In genomic region chr16:22800026-22800848, GRCm38 (mm10) we compare ENCODE assay signal across 15 mouse cellular contexts. TPM values are rescaled to one million over a fixed set of nuclear protein-coding genes. Genes with fewer than 3 reads are reported as not detected.
A peak's percentile ranks its signal among the peaks of the same experiment; 100 is the strongest.
DNase-seq lines count a peak whose midpoint lies in the region; ATAC-seq lines count a peak whose summit lies in the region.
"Had no signal": no experiment of that assay in that cellular context is flagged by ENCODE, and none has a peak within 500 bp of the region (broad histone marks: within the 10 kb centered on the region; RNA-seq: fewer than 3 reads in every experiment).

No protein-coding gene starts in this region.

- H3K9me3 ChIP-seq in hindbrain, embryonic 12.5 days (replicated peaks) = no peaks in the 10 kb centered on the region
- H3K9me3 ChIP-seq: G1E had no signal

- H3K4me3 ChIP-seq in hindbrain, embryonic 12.5 days = no peak overlapping the region

- peak; percentile 82 for ATAC-seq in hindbrain, embryonic 12.5 days (ENCODE audit: low FRiP score)
- no peak for ATAC-seq in erythroblast, adult 5-6 weeks (replicated peaks; ENCODE audit: low FRiP score, poor library complexity, severe bottlenecking)
- ATAC-seq: inflammation-experienced regulatory T-cells, adult 6 months had no signal

- peak; percentile 90 for DNase-seq in Muller cell, postnatal 12 days (ENCODE audit: inconsistent ontology term)
- DNase-seq in embryo, embryonic 9.5 days (ENCODE audit: extremely low spot score) = peak; percentile 65
- DNase-seq in neural tube, embryonic 10.5 days (ENCODE audit: extremely low spot score, low spot score) = peak; percentile 40
- DNase-seq in layer of hippocampus, adult 9-11 months = no peak
- DNase-seq in kidney, adult 8-10 months = no peak
- DNase-seq: adrenal gland, postnatal 10 days; cerebellum, adult 8-10 months; right cerebral cortex, postnatal 25 days had no signal

- peaks cover 13% of the 10 kb centered on the region for H3K4me1 ChIP-seq in hindbrain, embryonic 12.5 days

- H3K27me3 ChIP-seq in hindbrain, embryonic 12.5 days = peaks cover 74% of the 10 kb centered on the region

- H3K27ac ChIP-seq in hindbrain, embryonic 12.5 days = no peak overlapping the region
- H3K27ac ChIP-seq: liver, embryonic 14.5 days had no signal

- no peak overlapping the region for H3K9ac ChIP-seq in hindbrain, embryonic 12.5 days
- H3K9ac ChIP-seq: liver, embryonic 14.5 days had no signal

- WGBS in hindbrain, embryonic 12.5 days = 19% methylated on average over 6 of the region's 6 CpGs

- H3K4me2 ChIP-seq in hindbrain, embryonic 12.5 days (replicated peaks) = no peak overlapping the region

- no peaks in the 10 kb centered on the region for H3K36me3 ChIP-seq in hindbrain, embryonic 12.5 days
- H3K36me3 ChIP-seq: G1E had no signal

RNA-seq across cellular contexts. Expression of gene Crygs, which starts 11.1 kb away (rescaled TPM):
- polyA plus RNA-seq in hindbrain, embryonic 12.5 days (2016; fragmentation: Nextera tagmentation; extraction: Ambion mirVana) = not detected in 2 replicates
- not detected in 2 replicates for total RNA-seq in erythroblast, adult 5-6 weeks (2015; ENCODE audit: low replicate concordance)
- total RNA-seq in erythroblast, adult 5-6 weeks (2017; ENCODE audit: low replicate concordance) = not detected in 2 replicates
- total RNA-seq: adrenal gland, postnatal 10 days; layer of hippocampus, postnatal 25 days; monocyte, adult 5-6 weeks had no signal
- polyA plus RNA-seq: G1E; inflammation-experienced regulatory T-cells, adult 6 months; liver, embryonic 14.5 days had no signal

RNA-seq across cellular contexts. Expression of gene Tbccd1, which starts 57.2 kb away (rescaled TPM):
- polyA plus RNA-seq in hindbrain, embryonic 12.5 days (2016; fragmentation: Nextera tagmentation; extraction: Ambion mirVana) = 30.1 and 32.5 TPM in 2 replicates
- total RNA-seq in erythroblast, adult 5-6 weeks (2015; ENCODE audit: low replicate concordance) = 12.5 and 13.6 TPM in 2 replicates
- total RNA-seq in erythroblast, adult 5-6 weeks (2017; ENCODE audit: low replicate concordance) = 21.0 and 21.3 TPM in 2 replicates

RNA-seq across cellular contexts. Expression of gene Dnajb11, which starts 57.4 kb away (rescaled TPM):
- 104 and 112 TPM in 2 replicates for polyA plus RNA-seq in hindbrain, embryonic 12.5 days (2016; fragmentation: Nextera tagmentation; extraction: Ambion mirVana)
- 27.2 and 43.8 TPM in 2 replicates for total RNA-seq in erythroblast, adult 5-6 weeks (2015; ENCODE audit: low replicate concordance)
- total RNA-seq in erythroblast, adult 5-6 weeks (2017; ENCODE audit: low replicate concordance) = 42.3 and 65.0 TPM in 2 replicates

Comparison
In these comparisons a context has a peak if more than half of its experiments do, and no peak if none do; other contexts are left out.
1. DNase-seq: peak in Muller cell, postnatal 12 days (single experiment), embryo, embryonic 9.5 days (single experiment) and neural tube, embryonic 10.5 days (single experiment); none in layer of hippocampus, adult 9-11 months (single experiment) and kidney, adult 8-10 months (0 of 2).